Mouse (Mus musculus) liver, embryonic 12.5 days (tissue): ENCODE measurements at regions not wholly inside any gene's neighbourhood (a gene's known extent, or its start where the extent isn't known, plus 50 kb on each side); places are given as distances from the start of the nearest gene placed in this dataset.

Experiments
- ATAC-seq: fragments of 200-750 bp; cut with Nextera tagmentation; 2 replicates; pipeline ENCODE4 v1.8.0; 2017; ENCODE audit warnings: moderate number of reproducible peaks, mild to moderate bottlenecking, moderate library complexity
- H3K27ac ChIP-seq: fragments of 300-500 bp; sonication (generic); 2 replicates; pipeline ENCODE4 v1.5.1; 2016; ENCODE audit warnings: mild to moderate bottlenecking
- H3K27me3 ChIP-seq: fragments of 300-500 bp; sonication (generic); replicated peaks from 2 replicates; pipeline ENCODE4 v1.6.1; 2016; ENCODE audit warnings: mild to moderate bottlenecking, moderate library complexity
- H3K36me3 ChIP-seq: fragments of 300-500 bp; sonication (generic); 2 replicates; pipeline ENCODE4 v1.6.1; 2016; ENCODE audit warnings: mild to moderate bottlenecking, moderate library complexity
- H3K4me1 ChIP-seq: fragments of 300-500 bp; sonication (generic); 2 replicates; pipeline ENCODE4 v1.6.1; 2016
- H3K4me2 ChIP-seq: fragments of 300-500 bp; sonication (generic); 2 replicates; pipeline ENCODE4 v1.6.1; 2016; ENCODE audit warnings: mild to moderate bottlenecking, moderate library complexity
- H3K4me3 ChIP-seq: fragments of 300-500 bp; sonication (generic); 2 replicates; pipeline ENCODE4 v1.5.1; 2016; ENCODE audit warnings: mild to moderate bottlenecking, moderate library complexity
- H3K9ac ChIP-seq: fragments of 300-500 bp; sonication (generic); 2 replicates; pipeline ENCODE4 v1.6.1; 2016; ENCODE audit warnings: mild to moderate bottlenecking, moderate library complexity
- H3K9me3 ChIP-seq: fragments of 300-500 bp; sonication (generic); replicated peaks from 2 replicates; pipeline ENCODE4 v1.6.1; 2016; ENCODE audit warnings: mild to moderate bottlenecking, moderate library complexity
- WGBS: fragments of 180-500 bp; shearing (Covaris S2); methylation state at CpG from one replicate; pipeline ENCODE4 v1.1.7; 2016; ENCODE audit not compliant: insufficient replicate concordance; 5-methylcytosine and 5-hydroxymethylcytosine counted together

DNA sequence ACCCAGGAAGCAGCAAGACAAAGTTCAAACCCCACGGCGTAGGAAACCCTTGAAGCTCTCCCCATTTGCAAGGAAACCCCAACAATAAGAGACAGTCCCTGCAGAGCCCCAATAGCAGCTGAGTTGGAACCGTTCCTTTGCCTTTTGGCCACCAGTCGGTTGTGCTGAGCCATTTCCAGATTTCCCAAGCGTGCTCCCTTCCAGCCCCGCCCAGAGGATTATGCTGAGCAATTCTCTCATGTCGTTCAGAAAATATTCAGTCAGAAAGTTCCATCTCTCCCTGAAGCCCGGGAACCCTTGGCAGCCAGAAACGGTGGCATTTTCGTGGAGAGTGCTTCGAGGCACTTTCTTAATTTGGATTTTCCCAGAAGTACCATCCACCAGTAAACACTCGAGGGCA lies 117.2 kb upstream of the H2al1a start:
- Histone ChIP-seq H3K27ac (no peak overlapping the region), H3K9me3 (no peaks in the 10 kb centered on the region), H3K36me3 (no peaks in the 10 kb centered on the region), H3K4me2 (no peak overlapping the region), H3K9ac (no peak overlapping the region), H3K4me3 (no peak overlapping the region), H3K27me3 (no peaks in the 10 kb centered on the region; the same call in 1 of the 2 replicates), H3K4me1 (no peaks in the 10 kb centered on the region)
- ATAC-seq, result no peak
- 69% methylated on average over 12 of the region's 12 CpGs for WGBS

- no peaks in the 10 kb centered on the region for H3K4me1 ChIP-seq
- no peaks in the 10 kb centered on the region for H3K9me3 ChIP-seq
- H3K9ac ChIP-seq, result no peak overlapping the region
- WGBS, result 73% methylated on average over 6 of the region's 6 CpGs
- H3K4me2 ChIP-seq, result no peak overlapping the region
- H3K27ac ChIP-seq, result no peak overlapping the region
- ATAC-seq, result no peak
- no peaks in the 10 kb centered on the region for H3K36me3 ChIP-seq
- no peak overlapping the region for H3K4me3 ChIP-seq
- no peaks in the 10 kb centered on the region; the same call in 1 of the 2 replicates for H3K27me3 ChIP-seq
Observed at GRCm38 (mm10) chrX:11190851-11191250, 108.2 kb upstream of the H2al1a start.

DNA sequence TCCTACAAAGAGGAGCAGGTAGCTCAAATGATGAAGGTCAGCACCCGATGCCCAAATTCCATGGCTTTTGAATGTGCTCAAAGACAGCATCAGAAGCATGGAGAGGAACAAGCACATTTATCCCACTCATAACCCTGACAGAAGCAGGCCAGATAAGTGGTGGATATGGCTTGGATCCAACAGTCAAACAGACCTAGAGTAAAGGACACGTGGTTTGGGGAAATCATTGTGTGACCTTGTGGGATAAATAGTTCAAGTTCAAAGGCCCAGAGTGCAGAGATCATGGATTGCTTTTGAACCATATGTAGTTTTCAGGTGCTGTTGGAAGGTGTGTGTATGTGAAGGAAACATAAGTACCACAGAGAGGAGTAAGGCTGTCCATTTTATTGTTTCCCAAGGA lies 94.9 kb upstream of the H2al1a start:
- H3K27ac ChIP-seq, result no peak overlapping the region
- no peak overlapping the region for H3K4me2 ChIP-seq
- H3K36me3 ChIP-seq, result no peaks in the 10 kb centered on the region
- no peaks in the 10 kb centered on the region for H3K9me3 ChIP-seq
- H3K27me3 ChIP-seq, result no peaks in the 10 kb centered on the region
- no peak overlapping the region for H3K9ac ChIP-seq
- 67% methylated on average over 2 of the region's 2 CpGs for WGBS
- ATAC-seq, result no peak
- no peak overlapping the region for H3K4me3 ChIP-seq
- H3K4me1 ChIP-seq, result no peaks in the 10 kb centered on the region

DNA sequence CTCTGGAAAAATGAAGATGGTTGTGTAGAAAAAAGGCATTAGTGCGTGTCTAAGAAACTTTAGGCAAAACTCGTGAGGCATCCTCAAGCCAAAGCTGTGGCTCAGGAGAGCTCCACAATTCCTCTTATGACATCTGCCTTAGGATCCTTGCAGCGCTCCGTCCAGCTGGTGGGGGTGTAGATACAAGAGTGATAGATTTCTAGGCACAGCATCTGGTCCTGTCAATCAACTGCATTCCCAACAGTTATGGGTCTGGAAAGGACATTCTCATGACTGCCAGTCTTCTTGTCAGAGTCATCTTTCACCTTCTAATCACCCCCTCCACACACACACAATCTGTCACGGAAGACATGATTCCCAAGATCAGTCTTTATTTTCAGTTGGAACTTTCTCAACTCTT lies 89.2 kb upstream of the H2al1a start:
- H3K4me3 ChIP-seq, result no peak overlapping the region
- H3K4me1 ChIP-seq, result no peaks in the 10 kb centered on the region
- H3K9me3 ChIP-seq, result no peaks in the 10 kb centered on the region
- H3K9ac ChIP-seq, result no peak overlapping the region
- ATAC-seq, result no peak
- WGBS, result 72% methylated on average over 5 of the region's 5 CpGs
- H3K27ac ChIP-seq, result no peak overlapping the region
- H3K4me2 ChIP-seq, result no peak overlapping the region
- no peaks in the 10 kb centered on the region for H3K36me3 ChIP-seq
- H3K27me3 ChIP-seq, result no peaks in the 10 kb centered on the region

- no peak for ATAC-seq
- H3K4me1 ChIP-seq, result no peaks in the 10 kb centered on the region
- H3K27me3 ChIP-seq, result no peaks in the 10 kb centered on the region
- no peak overlapping the region for H3K4me2 ChIP-seq
- no peak overlapping the region for H3K27ac ChIP-seq
- WGBS, result 48% methylated on average over 1 of the region's 1 CpGs
- no peaks in the 10 kb centered on the region for H3K9me3 ChIP-seq
- no peak overlapping the region for H3K9ac ChIP-seq
- no peaks in the 10 kb centered on the region for H3K36me3 ChIP-seq
- no peak overlapping the region for H3K4me3 ChIP-seq
Observed at GRCm38 (mm10) chrX:11212811-11213210, 86.2 kb upstream of the H2al1a start.

DNA sequence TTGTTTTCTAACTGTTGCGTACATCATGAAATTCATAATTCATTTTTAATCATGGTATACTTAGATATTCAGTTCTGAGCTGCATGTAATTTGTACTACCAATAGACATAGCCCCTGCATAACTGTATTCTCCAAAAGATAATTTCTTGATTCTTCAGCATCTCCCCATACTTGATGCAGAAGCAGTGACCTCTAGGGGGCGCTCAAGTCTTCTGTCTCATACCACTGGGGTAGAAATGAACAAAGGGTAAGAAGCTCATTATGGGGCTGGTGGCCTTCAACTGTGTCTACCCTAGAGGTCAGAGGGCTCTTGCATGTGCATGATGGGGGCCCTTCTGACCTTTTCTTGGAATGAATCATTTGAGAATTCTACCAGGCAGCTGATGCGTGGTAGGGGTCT lies 85.6 kb upstream of the H2al1a start:
- Histone ChIP-seq H3K4me2 (no peak overlapping the region), H3K27me3 (no peaks in the 10 kb centered on the region), H3K9me3 (no peaks in the 10 kb centered on the region), H3K9ac (no peak overlapping the region), H3K27ac (no peak overlapping the region), H3K4me1 (no peaks in the 10 kb centered on the region), H3K4me3 (no peak overlapping the region), H3K36me3 (no peaks in the 10 kb centered on the region)
- 48% methylated on average over 3 of the region's 3 CpGs for WGBS
- ATAC-seq, result no peak

DNA sequence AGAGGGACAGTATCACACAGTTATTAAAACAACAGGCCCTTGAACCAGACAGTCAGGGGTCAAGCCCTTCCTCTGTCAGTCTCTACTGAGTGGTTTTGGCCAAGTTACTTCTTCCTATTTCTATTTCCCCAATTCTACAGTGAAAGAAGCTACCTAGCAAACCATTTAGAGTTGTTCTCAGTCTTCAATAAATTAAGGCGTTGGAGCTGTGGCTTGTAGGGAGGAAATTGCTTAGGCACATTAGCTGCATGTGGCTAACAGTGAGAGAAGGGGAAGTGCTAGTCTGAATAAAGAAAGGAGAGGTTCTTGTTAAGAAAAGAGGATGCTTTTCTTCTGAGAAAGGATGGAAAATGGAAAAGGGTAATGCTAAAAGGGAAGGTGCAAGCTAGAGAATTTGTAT lies 60.0 kb upstream of the H2al1a start:
- no peaks in the 10 kb centered on the region for H3K27me3 ChIP-seq
- no peaks in the 10 kb centered on the region for H3K4me1 ChIP-seq
- no peak for ATAC-seq
- no peak overlapping the region for H3K4me3 ChIP-seq
- no peaks in the 10 kb centered on the region for H3K36me3 ChIP-seq
- no peak overlapping the region for H3K27ac ChIP-seq
- 20% methylated on average over 1 of the region's 1 CpGs for WGBS
- H3K4me2 ChIP-seq, result no peak overlapping the region
- no peak overlapping the region for H3K9ac ChIP-seq
- no peaks in the 10 kb centered on the region for H3K9me3 ChIP-seq

DNA sequence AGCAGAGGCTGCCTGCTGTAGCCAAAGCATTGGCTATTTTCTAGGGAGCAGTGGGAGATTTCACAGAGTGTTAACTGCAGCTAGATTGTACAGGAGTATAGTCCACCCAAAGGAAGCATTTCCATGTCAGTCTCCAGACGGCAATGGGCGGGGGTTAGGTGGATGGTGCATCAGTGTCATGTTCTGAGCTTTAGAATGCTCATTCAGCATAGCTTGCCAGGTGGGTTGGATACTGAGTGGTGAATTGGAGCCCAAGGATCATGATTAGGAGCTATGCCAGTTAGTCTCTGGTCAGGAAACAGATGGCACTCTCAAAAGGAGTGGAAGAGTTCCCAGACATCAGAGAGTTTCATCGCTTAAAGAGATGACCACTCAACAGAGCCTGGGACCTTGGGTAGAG lies 53.5 kb upstream of the H2al1a start:
- WGBS, result 67% methylated on average over 3 of the region's 3 CpGs
- H3K4me3 ChIP-seq, result no peak overlapping the region

More for the DNA sequence above, 53.5 kb upstream of the H2al1a start:
- no peak overlapping the region for H3K4me2 ChIP-seq
- no peak overlapping the region for H3K9ac ChIP-seq
- no peaks in the 10 kb centered on the region for H3K36me3 ChIP-seq
- H3K4me1 ChIP-seq, result no peaks in the 10 kb centered on the region
- no peak overlapping the region for H3K27ac ChIP-seq
- no peak for ATAC-seq
- no peaks in the 10 kb centered on the region for H3K27me3 ChIP-seq
- no peaks in the 10 kb centered on the region for H3K9me3 ChIP-seq
